In the genomic region with DNA sequence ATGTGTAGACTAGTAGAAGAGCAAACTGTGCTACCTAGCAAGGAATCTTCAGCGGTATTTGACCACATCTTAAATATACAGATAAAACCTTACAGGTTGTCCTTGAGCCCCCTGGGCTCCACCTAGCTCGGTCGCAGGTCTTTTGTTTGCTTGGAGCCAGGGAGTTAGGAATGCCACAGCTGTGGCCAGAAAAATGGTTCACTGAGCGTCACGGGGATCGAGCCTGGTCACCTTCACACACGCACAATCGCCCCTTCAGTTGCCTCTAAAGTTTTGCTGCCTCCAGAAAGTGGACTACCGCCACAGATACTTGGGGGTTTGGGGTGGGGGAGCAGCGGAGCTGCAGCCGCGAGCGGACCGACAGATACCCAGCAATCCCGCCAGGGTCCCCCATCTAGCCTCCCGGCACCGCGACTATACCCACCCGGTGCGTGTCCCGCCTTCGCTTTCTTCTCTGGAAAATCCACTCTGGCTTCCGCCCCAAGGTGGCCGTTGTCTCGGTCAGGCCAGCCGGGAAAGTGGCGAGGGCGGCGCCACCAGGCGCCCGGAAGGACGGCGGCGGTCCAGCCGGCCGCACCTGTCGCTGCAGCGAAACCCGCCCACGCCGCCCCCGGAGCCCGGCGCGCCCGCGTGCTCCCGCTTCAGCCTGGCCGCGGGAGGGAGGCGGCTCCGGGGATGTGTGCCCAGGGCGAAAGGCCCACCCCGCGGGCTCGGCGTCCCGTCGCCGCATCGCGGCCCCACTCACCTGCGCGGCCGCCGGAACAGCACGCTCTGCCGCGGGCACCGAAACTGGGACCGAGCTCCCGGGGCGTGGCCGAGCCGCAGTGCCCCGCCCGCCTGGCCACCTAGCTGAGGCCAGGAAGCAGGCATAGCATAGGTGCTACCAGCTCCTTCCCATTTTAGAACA, we compare ENCODE assay signal across 7 mouse cellular contexts. TPM values are rescaled to one million over a fixed set of nuclear protein-coding genes. Genes with fewer than 3 reads are reported as not detected.
DNase-seq lines count a peak whose midpoint lies in the region; TF ChIP-seq lines count a peak whose summit lies in the region.

TSS of gene Marveld2 (minus strand) at position 791 of the 907 bp plus-strand sequence.

- H3K27me3 ChIP-seq in limb, embryonic 10.5 days (ENCODE audit: low read depth, poor library complexity, severe bottlenecking): peaks cover 32% of the 10 kb centered on the region

- 2% methylated on average over 76 of the region's 77 CpGs for WGBS in limb, embryonic 10.5 days

- peak; percentile 70 for DNase-seq in ZHBTc4 (ENCODE audit: low read depth, low spot score)
- peak; percentile 88 for DNase-seq in cerebellum, adult 9-11 months
- DNase-seq in gastrocnemius, adult 2 months: peak; percentile 66
- DNase-seq in induced T-regulatory cell, adult 2 months (ENCODE audit: low read depth): peak; percentile 69
- DNase-seq in limb, embryonic 10.5 days (ENCODE audit: low spot score): peak; percentile 59
- peak; percentile 18 for DNase-seq in mesoderm, embryonic 11.5 days (ENCODE audit: low read depth, low spot score)
- peak; percentile 30 for DNase-seq in right cerebral cortex, postnatal 4 days

- intact Hi-C loops in gastrocnemius, adult 2 months (cut with DNase I): loop anchor here (10.0 kb wide), 1 partner anchor 122 kb away; the partner anchor contains the start of gene Gtf2h2

- H3K4me3 ChIP-seq in gastrocnemius, adult 2 months: peak within 1 kb of the TSS; percentile 76
- H3K4me3 ChIP-seq in limb, embryonic 10.5 days: peak within 1 kb of the TSS; percentile 72

- peaks cover 44% of the 10 kb centered on the region for H3K36me3 ChIP-seq in limb, embryonic 10.5 days

- H3K9me3 ChIP-seq in limb, embryonic 10.5 days (replicated peaks): no peaks in the 10 kb centered on the region

- peaks cover 8% of the 10 kb centered on the region for H3K4me1 ChIP-seq in limb, embryonic 10.5 days

- H3K27ac ChIP-seq in gastrocnemius, adult 2 months: peak within 1 kb of the TSS; percentile 54
- peak within 1 kb of the TSS; percentile 58 for H3K27ac ChIP-seq in limb, embryonic 10.5 days

- TF ChIP-seq CTCF in gastrocnemius, adult 2 months (IDR thresholded peaks at IDR 0.05): no peak

RNA-seq across cellular contexts. Expression of gene Marveld2, which starts in this region (rescaled TPM):
- total RNA-seq in gastrocnemius, adult 2 months (2021): under 1 TPM; 0.51 to 0.64 TPM
- polyA plus RNA-seq in limb, embryonic 10.5 days (2016; fragmentation: Nextera tagmentation; extraction: Ambion mirVana): 3.0 and 3.5 TPM in 2 replicates

Comparison
In these comparisons a context has a peak if more than half of its experiments do, and no peak if none do; other contexts are left out.
1. Peak in every context shown above with its lines: DNase-seq, H3K4me3 ChIP-seq and H3K27ac ChIP-seq.
2. Peak in DNase-seq, H3K4me3 ChIP-seq and H3K27ac ChIP-seq in gastrocnemius, adult 2 months; RNA of the gene not detected or under 1 TPM.
3. DNase-seq: peak in every context shown above with its lines; median percentile 88 in cerebellum, adult 9-11 months; 70 in ZHBTc4; 69 in induced T-regulatory cell, adult 2 months; 66 in gastrocnemius, adult 2 months; 59 in limb, embryonic 10.5 days; 30 in right cerebral cortex, postnatal 4 days; 18 in mesoderm, embryonic 11.5 days.